Mouse (Mus musculus): ENCODE results near the gene Gm8212. TPM values are rescaled to one million over a fixed set of nuclear protein-coding genes. Genes with fewer than 3 reads are reported as not detected.
"Not testable (repeated sequence)": the region's sequence is repeated elsewhere in the genome, so short reads cannot be mapped to it uniquely, and the experiment has no call there.

The Gm8212 gene
- polyA plus RNA-seq (2012; fragmentation: generic; extraction: Trizol) = not detected
- long read RNA-seq, experiment 1 = 0 reads
- long read RNA-seq, experiment 2 = 0 reads

DNA sequence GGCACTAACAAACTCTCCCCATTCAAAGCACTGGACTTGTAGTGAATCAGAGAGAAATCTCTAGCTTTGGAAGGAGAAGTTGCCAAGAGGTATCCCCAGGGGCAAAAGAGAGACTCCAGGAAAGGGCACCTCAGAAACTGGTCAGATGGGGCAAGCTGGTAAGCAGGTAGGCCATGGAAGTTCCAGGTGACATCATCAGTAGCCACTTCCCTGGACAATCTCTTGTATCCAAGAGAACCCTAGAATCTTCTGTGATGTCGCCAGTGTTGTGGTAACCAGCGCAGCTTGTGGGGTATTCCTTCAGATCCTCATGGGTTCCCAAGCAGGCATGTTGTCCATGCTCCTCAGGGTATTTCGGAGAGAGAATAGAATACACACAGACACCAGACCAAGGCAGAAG is at the start of gene Gm8212:
Gm8212 (plus strand) TSS at position 301 of the 400 bp plus-strand sequence.
- H3K79me3 ChIP-seq (ENCODE audit: low read depth); H3K4me3 ChIP-seq (ENCODE audit: insufficient read depth, poor library complexity, severe bottlenecking); H3K79me2 ChIP-seq (ENCODE audit: control insufficient read depth, insufficient read depth); H3K27me3 ChIP-seq (ENCODE audit: control insufficient read depth, insufficient read depth, insufficient read length); H3ac ChIP-seq (ENCODE audit: control insufficient read depth, insufficient read length, low read depth); H3K36me3 ChIP-seq (ENCODE audit: control insufficient read depth, insufficient read depth): not testable (repeated sequence)

DNA sequence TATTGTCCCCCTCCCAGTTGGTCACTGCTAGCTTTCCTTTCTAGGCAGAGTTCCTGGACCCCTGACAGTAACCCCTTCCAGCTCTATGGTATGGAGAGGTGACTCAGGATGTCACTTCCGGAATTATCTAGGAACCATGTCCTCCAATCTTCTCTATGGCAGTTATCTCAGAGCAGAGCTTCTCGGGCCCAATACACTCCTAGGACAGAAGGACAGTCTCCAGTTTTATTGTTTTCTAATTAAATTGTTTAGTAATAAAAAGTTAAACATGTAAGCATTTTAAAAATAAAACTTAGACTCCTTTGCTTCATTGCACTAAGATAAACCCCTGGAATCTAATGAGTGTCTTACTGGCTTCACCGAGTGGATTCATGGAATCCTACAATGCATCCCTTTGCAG is 15.7 kb downstream of the Gm8212 start, which contains the start of gene 4930503E14Rik:
4930503E14Rik (minus strand) TSS at position 101 of the 400 bp plus-strand sequence.
- H3ac ChIP-seq (ENCODE audit: control insufficient read depth, insufficient read length, low read depth); H3K36me3 ChIP-seq (ENCODE audit: control insufficient read depth, insufficient read depth); H3K4me3 ChIP-seq (ENCODE audit: insufficient read depth, poor library complexity, severe bottlenecking); H3K27me3 ChIP-seq (ENCODE audit: control insufficient read depth, insufficient read depth, insufficient read length); H3K79me2 ChIP-seq (ENCODE audit: control insufficient read depth, insufficient read depth); H3K79me3 ChIP-seq (ENCODE audit: low read depth): not testable (repeated sequence)

DNA sequence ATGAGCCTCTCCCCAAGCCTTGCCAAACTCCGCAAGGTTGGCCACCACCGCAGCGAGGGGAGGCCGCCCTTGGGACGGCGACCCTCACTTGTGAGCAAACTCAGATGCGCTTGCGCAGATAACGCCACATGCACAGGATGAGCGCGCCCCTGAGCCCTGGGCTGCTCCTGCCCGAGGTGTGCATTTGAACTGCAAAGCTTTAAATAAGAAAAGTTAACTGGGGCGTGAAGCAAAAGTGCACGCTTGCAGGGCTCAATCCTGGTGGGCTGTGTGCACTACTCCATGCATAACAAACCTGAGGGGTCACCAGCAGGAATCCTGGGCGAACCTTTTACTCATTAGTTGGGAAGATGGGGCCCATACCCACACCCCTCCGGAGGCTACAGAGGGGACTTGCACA is 50.6 kb downstream of the Gm8212 start:
- no peak overlapping the region for H3K4me3 ChIP-seq (ENCODE audit: insufficient read depth, poor library complexity, severe bottlenecking)
- no peak for TF ChIP-seq MYOD1 (IDR thresholded peaks at IDR 0.05; ENCODE audit: control insufficient read depth, insufficient read length, low read depth)
- no peak for TF ChIP-seq FOSL1 (IDR thresholded peaks at IDR 0.05; ENCODE audit: insufficient read depth, low read length, poor library complexity, severe bottlenecking)
- TF ChIP-seq MAX (IDR thresholded peaks at IDR 0.05) = no peak
- no peak for TF ChIP-seq MYOG (IDR thresholded peaks at IDR 0.05; ENCODE audit: control insufficient read depth, extremely low read depth, insufficient read length)
- no peak for TF ChIP-seq CTCF (IDR thresholded peaks at IDR 0.05; ENCODE audit: control insufficient read depth, insufficient read depth, insufficient read length)
- TF ChIP-seq USF1 (IDR thresholded peaks at IDR 0.05; ENCODE audit: low read depth) = no peak
- no peak for TF ChIP-seq CEBPB (IDR thresholded peaks at IDR 0.05; ENCODE audit: low read depth)
- no peak overlapping the region for H3ac ChIP-seq (ENCODE audit: control insufficient read depth, insufficient read length, low read depth)
- H3K79me2 ChIP-seq (ENCODE audit: control insufficient read depth, insufficient read depth) = no peaks in the 10 kb centered on the region
- no peaks in the 10 kb centered on the region for H3K27me3 ChIP-seq (ENCODE audit: control insufficient read depth, insufficient read depth, insufficient read length)
- no peaks in the 10 kb centered on the region for H3K79me3 ChIP-seq (ENCODE audit: low read depth)
- H3K36me3 ChIP-seq (ENCODE audit: control insufficient read depth, insufficient read depth) = no peaks in the 10 kb centered on the region

Other genes with a start within 250 kb of the Gm8212 start
- not detected for gene Ang5, start 240.6 kb upstream of the Gm8212 start, polyA plus RNA-seq (2012; fragmentation: generic; extraction: Trizol)
- not detected for gene Ang6, start 195.4 kb upstream of the Gm8212 start, polyA plus RNA-seq (2012; fragmentation: generic; extraction: Trizol)
- not detected for gene Ear2, start 95.0 kb upstream of the Gm8212 start, polyA plus RNA-seq (2012; fragmentation: generic; extraction: Trizol)
- not detected for gene Gm3327, start 73.8 kb upstream of the Gm8212 start, polyA plus RNA-seq (2012; fragmentation: generic; extraction: Trizol)
- not detected for gene 4930503E14Rik, start 15.6 kb downstream of the Gm8212 start, polyA plus RNA-seq (2012; fragmentation: generic; extraction: Trizol)
- gene Gm8220, start 87.9 kb downstream of the Gm8212 start, polyA plus RNA-seq (2012; fragmentation: generic; extraction: Trizol) = not detected
- gene Gm5930, start 140.9 kb downstream of the Gm8212 start, polyA plus RNA-seq (2012; fragmentation: generic; extraction: Trizol) = not detected
- gene Gm8229, start 167.7 kb downstream of the Gm8212 start, polyA plus RNA-seq (2012; fragmentation: generic; extraction: Trizol) = not detected
- gene Gm3371, start 213.0 kb downstream of the Gm8212 start, polyA plus RNA-seq (2012; fragmentation: generic; extraction: Trizol) = not detected
- not detected for gene Gm8232, start 236.0 kb downstream of the Gm8212 start, polyA plus RNA-seq (2012; fragmentation: generic; extraction: Trizol)